Mouse (Mus musculus): ENCODE measurements around the gene Selplg. TPM values are rescaled to one million over a fixed set of nuclear protein-coding genes. Genes with fewer than 3 reads are reported as not detected.
A peak's percentile ranks its signal among the peaks of the same experiment; 100 is the strongest.
"Not testable (repeated sequence)": the region's sequence is repeated elsewhere in the genome, so short reads cannot be mapped to it uniquely, and the experiment has no call there.

The Selplg gene
- polyA plus RNA-seq, 1 experiment from 2014 or later = 14.6 TPM

DNA sequence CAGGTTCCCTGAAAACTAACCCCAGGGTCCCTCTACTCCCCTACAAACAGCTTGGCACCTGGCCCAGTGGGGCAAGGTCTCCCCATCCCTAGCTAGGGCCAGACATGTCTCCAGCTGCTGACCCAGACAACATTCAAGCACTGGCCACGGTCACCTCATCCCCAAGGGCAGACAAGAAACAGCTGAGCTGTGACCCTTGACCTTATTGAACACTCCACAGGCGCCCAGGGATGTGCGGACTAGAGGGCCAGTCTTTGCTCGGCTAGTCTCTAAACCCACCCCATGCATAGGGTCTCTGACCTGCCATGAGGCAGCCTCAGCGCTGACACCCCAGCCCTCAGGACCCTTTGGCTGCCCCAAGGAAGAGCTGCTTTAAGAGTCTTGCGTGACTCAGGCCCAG, 43.8 kb downstream of the Selplg start:
- Histone ChIP-seq H3K4me2 (replicated peaks; ENCODE audit: low read depth, low read length) (no peak overlapping the region), H3K4me3 (ENCODE audit: low read depth, low read length) (no peak overlapping the region), H3K27ac (ENCODE audit: low read length) (peak overlapping the region; percentile 57; the same call in 1 of the 2 replicates), H3K4me1 (ENCODE audit: insufficient read depth, low read depth, low read length) (peaks cover 3% of the 10 kb centered on the region; the same call in 1 of the 2 replicates), H3K9me3 (ENCODE audit: low read length) (no peaks in the 10 kb centered on the region), H3K27me3 (replicated peaks; ENCODE audit: insufficient read depth, low read length) (no peaks in the 10 kb centered on the region), H3K9ac (replicated peaks; ENCODE audit: low read depth) (no peak overlapping the region), H3K36me3 (ENCODE audit: insufficient read depth, low read length) (no peaks in the 10 kb centered on the region)
- DNase-seq (ENCODE audit: low spot score) (peak; percentile 44), ATAC-seq (peak; percentile 28)
- TF ChIP-seq CTCF (IDR thresholded peaks at IDR 0.05) (no peak), EP300 (IDR thresholded peaks at IDR 0.05) (no peak)
- WGBS = 48% methylated on average over 6 of the region's 6 CpGs

GRCm38 (mm10) chr5:113786985-113787384, 45.5 kb downstream of the Selplg start:
- ATAC-seq = no peak
- Histone ChIP-seq H3K4me2 (replicated peaks; ENCODE audit: low read depth, low read length) (no peak overlapping the region), H3K9me3 (ENCODE audit: low read length) (no peaks in the 10 kb centered on the region), H3K27me3 (replicated peaks; ENCODE audit: insufficient read depth, low read length) (no peaks in the 10 kb centered on the region), H3K4me1 (ENCODE audit: insufficient read depth, low read depth, low read length) (peaks cover 3% of the 10 kb centered on the region; the same call in 1 of the 2 replicates), H3K4me3 (ENCODE audit: low read depth, low read length) (no peak overlapping the region), H3K36me3 (ENCODE audit: insufficient read depth, low read length) (no peaks in the 10 kb centered on the region), H3K9ac (replicated peaks; ENCODE audit: low read depth) (no peak overlapping the region), H3K27ac (ENCODE audit: low read length) (no peak overlapping the region)
- DNase-seq (ENCODE audit: low spot score) = no peak
- 75% methylated on average over 5 of the region's 5 CpGs for WGBS
- TF ChIP-seq EP300 (IDR thresholded peaks at IDR 0.05) (no peak), CTCF (IDR thresholded peaks at IDR 0.05) (no peak)

GRCm38 (mm10) chr5:113784104-113784503, 48.3 kb downstream of the Selplg start:
- H3K27me3 ChIP-seq (replicated peaks; ENCODE audit: insufficient read depth, low read length); H3K4me2 ChIP-seq (replicated peaks; ENCODE audit: low read depth, low read length); H3K4me1 ChIP-seq (ENCODE audit: insufficient read depth, low read depth, low read length); H3K9ac ChIP-seq (replicated peaks; ENCODE audit: low read depth); H3K9me3 ChIP-seq (ENCODE audit: low read length); H3K36me3 ChIP-seq (ENCODE audit: insufficient read depth, low read length); H3K4me3 ChIP-seq (ENCODE audit: low read depth, low read length): not testable (repeated sequence)
- DNase-seq (ENCODE audit: low spot score) (peak; percentile 40), ATAC-seq (peak; percentile 20; the same call in 1 of the 2 replicates)
- H3K27ac ChIP-seq (ENCODE audit: low read length) = 0 out of 2 replicates have a peak overlapping the region, but pooled peaks have one; percentile 62
- WGBS = 26% methylated on average over 3 of the region's 3 CpGs

DNA sequence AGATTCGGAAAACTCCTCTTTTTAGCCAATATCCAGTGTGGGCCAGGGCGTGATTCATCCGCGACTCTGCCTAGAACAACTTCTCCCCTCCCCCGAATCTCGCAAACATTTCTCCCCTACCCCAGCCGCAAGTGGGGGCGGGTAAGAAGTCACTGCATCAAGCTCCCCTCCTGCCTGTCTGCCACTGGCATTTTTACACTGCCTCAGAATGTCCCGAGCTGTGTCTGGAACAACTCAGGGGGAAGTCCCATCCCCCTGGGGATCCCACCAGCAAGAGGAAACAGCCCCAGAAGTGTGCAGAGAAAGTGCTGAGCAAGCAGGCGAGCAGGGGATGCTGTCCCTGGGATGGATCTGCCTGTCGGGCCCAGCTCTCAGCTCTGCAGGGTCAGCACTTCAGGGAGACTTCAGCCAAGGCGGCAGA, 48.9 kb downstream of the Selplg start:
- Histone ChIP-seq H3K4me1 (ENCODE audit: insufficient read depth, low read depth, low read length) (no peaks in the 10 kb centered on the region), H3K36me3 (ENCODE audit: insufficient read depth, low read length) (0 out of 2 replicates have a peak, but pooled peaks cover under 1% of the 10 kb centered on the region), H3K27ac (ENCODE audit: low read length) (peak overlapping the region; percentile 62; the same call in 1 of the 2 replicates), H3K4me3 (ENCODE audit: low read depth, low read length) (no peak overlapping the region), H3K4me2 (replicated peaks; ENCODE audit: low read depth, low read length) (0 out of 2 replicates have a peak overlapping the region, but pooled peaks have one; percentile 3), H3K9me3 (ENCODE audit: low read length) (no peaks in the 10 kb centered on the region), H3K9ac (replicated peaks; ENCODE audit: low read depth) (no peak overlapping the region), H3K27me3 (replicated peaks; ENCODE audit: insufficient read depth, low read length) (no peaks in the 10 kb centered on the region)
- ATAC-seq (peak; percentile 76), DNase-seq (ENCODE audit: low spot score) (peak; percentile 75)
- 7% methylated on average over 12 of the region's 12 CpGs for WGBS
- TF ChIP-seq CTCF (IDR thresholded peaks at IDR 0.05) (no peak), EP300 (IDR thresholded peaks at IDR 0.05) (peak; percentile 37; the same call in 1 of the 2 replicates)

DNA sequence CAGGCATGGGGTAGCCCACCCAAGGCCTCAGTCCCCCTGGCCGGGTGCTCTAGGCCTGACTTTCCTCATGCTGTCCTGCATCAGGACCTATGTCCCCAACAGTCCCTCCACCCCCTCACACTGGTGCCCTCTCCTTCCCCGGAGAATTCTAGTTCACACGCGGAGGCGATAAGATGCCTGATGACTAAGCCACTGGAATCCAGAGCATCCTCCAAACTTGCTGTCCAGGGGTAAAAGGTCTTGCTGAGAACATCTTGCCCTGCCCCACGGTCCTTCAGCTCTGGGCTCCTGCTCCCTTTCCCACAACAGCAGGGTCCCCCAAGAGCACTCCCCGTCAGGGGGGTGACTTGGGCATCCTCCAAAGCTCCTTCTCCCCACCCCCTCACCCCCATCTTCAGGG, 49.8 kb downstream of the Selplg start:
- DNase-seq (ENCODE audit: low spot score) (no peak), ATAC-seq (no peak)
- Histone ChIP-seq H3K9ac (replicated peaks; ENCODE audit: low read depth) (no peak overlapping the region), H3K27me3 (replicated peaks; ENCODE audit: insufficient read depth, low read length) (no peaks in the 10 kb centered on the region), H3K4me1 (ENCODE audit: insufficient read depth, low read depth, low read length) (no peaks in the 10 kb centered on the region), H3K9me3 (ENCODE audit: low read length) (no peaks in the 10 kb centered on the region), H3K4me3 (ENCODE audit: low read depth, low read length) (no peak overlapping the region), H3K27ac (ENCODE audit: low read length) (peak overlapping the region; percentile 62; the same call in 1 of the 2 replicates), H3K4me2 (replicated peaks; ENCODE audit: low read depth, low read length) (no peak overlapping the region), H3K36me3 (ENCODE audit: insufficient read depth, low read length) (peaks cover 6% of the 10 kb centered on the region; the same call in 1 of the 2 replicates)
- no peak for TF ChIP-seq CTCF (IDR thresholded peaks at IDR 0.05)
- 77% methylated on average over 7 of the region's 7 CpGs for WGBS

- Histone ChIP-seq H3K27me3 (replicated peaks; ENCODE audit: insufficient read depth, low read length) (no peaks in the 10 kb centered on the region), H3K36me3 (ENCODE audit: insufficient read depth, low read length) (peaks cover 9% of the 10 kb centered on the region; the same call in 1 of the 2 replicates), H3K4me3 (ENCODE audit: low read depth, low read length) (no peak overlapping the region), H3K9ac (replicated peaks; ENCODE audit: low read depth) (no peak overlapping the region), H3K4me1 (ENCODE audit: insufficient read depth, low read depth, low read length) (no peaks in the 10 kb centered on the region), H3K27ac (ENCODE audit: low read length) (no peak overlapping the region), H3K9me3 (ENCODE audit: low read length) (no peaks in the 10 kb centered on the region), H3K4me2 (replicated peaks; ENCODE audit: low read depth, low read length) (no peak overlapping the region)
- TF ChIP-seq CTCF (IDR thresholded peaks at IDR 0.05) (no peak), EP300 (IDR thresholded peaks at IDR 0.05) (no peak)
- DNase-seq (ENCODE audit: low spot score) = no peak
- ATAC-seq = no peak
- WGBS = 73% methylated on average over 7 of the region's 7 CpGs
Observed at GRCm38 (mm10) chr5:113781875-113782274, 50.6 kb downstream of the Selplg start.

DNA sequence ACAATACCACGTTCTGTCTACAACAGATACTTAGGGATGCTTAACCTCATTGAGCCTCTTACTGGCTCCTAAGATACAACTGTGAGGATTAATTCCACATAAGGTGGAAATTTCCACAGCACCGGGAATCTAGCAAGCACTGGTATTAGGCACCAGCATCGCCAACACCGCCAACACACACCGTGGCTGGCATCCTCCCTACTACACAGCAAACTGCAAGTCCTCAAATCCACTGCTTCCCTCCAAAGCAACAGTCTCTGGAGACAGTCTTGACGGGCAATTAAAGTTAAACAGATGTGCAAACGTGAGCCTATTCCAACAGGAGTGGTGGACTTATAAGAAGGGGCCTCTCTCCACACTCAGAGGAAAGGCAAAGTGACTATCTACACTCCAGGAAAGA, 51.2 kb downstream of the Selplg start:
- H3K27me3 ChIP-seq (replicated peaks; ENCODE audit: insufficient read depth, low read length) = no peaks in the 10 kb centered on the region
- H3K9me3 ChIP-seq (ENCODE audit: low read length) = no peaks in the 10 kb centered on the region
- DNase-seq (ENCODE audit: low spot score) (no peak), ATAC-seq (no peak)
- H3K4me1 ChIP-seq (ENCODE audit: insufficient read depth, low read depth, low read length) = no peaks in the 10 kb centered on the region
- TF ChIP-seq CTCF (IDR thresholded peaks at IDR 0.05) = no peak
- no peak for TF ChIP-seq EP300 (IDR thresholded peaks at IDR 0.05)
- no peak overlapping the region for H3K27ac ChIP-seq (ENCODE audit: low read length)
- H3K4me2 ChIP-seq (replicated peaks; ENCODE audit: low read depth, low read length) = no peak overlapping the region
- no peak overlapping the region for H3K9ac ChIP-seq (replicated peaks; ENCODE audit: low read depth)
- no peak overlapping the region for H3K4me3 ChIP-seq (ENCODE audit: low read depth, low read length)
- 80% methylated on average over 7 of the region's 7 CpGs for WGBS
- H3K36me3 ChIP-seq (ENCODE audit: insufficient read depth, low read length) = peaks cover 16% of the 10 kb centered on the region; the same call in 1 of the 2 replicates
